Mouse (Mus musculus) lung, postnatal 0 days (tissue): ENCODE data around the gene Rpl36-ps4.

Experiments
- CTCF ChIP-seq: IDR thresholded peaks from 2 replicates; pipeline ENCODE4 v1.5.1; 2016; ENCODE audit warnings: antibody characterized with exemption, mild to moderate bottlenecking
- EP300 ChIP-seq: IDR thresholded peaks from 2 replicates; pipeline ENCODE4 v1.6.1; 2016; ENCODE audit warnings: antibody characterized with exemption, mild to moderate bottlenecking, control low read depth

GRCm38 (mm10) chr17:87948965-87949584 is 28.3 kb downstream of the Rpl36-ps4 start:
- TF ChIP-seq CTCF (peak; percentile 98), EP300 (no peak)
